Comparison of ENCODE assay signal across 26 mouse cellular contexts in the genomic region with DNA sequence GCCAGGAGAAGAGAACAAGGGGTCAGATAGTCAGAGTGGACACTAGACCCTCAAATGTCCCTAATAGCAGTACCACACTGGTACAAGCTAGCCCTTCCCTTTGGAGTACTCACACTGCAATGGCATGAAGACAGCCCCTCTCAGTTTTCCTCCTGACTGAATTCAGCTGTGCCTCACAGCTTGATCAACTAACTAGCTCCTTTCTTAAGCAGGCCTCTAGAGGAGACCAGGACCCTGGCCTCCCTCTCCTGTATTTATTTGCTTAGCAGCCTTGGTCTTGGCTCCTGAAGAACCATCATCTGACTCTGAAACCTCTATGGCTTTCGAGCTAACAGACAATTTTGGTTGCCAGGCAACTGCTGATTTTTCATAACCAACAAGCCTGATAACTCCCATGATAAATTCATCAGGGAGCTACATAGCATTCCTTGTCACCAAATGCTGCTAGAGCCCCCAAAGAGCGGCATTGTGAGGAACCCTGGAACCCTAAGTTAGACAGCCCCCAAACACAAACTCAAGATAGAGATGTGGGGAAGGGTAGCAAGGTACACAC.
DNase-seq lines count a peak whose midpoint lies in the region; ATAC-seq and TF ChIP-seq lines count a peak whose summit lies in the region.
"Had no signal": no experiment of that assay in that cellular context is flagged by ENCODE, and none has a peak within 500 bp of the region (broad histone marks: within the 10 kb centered on the region; RNA-seq: fewer than 3 reads in every experiment).

No protein-coding gene starts in this region.

- no peak overlapping the region for H3K9ac ChIP-seq in forebrain, embryonic 14.5 days (ENCODE audit: low read length)
- H3K9ac ChIP-seq in forebrain, embryonic 12.5 days, result no peak overlapping the region
- H3K9ac ChIP-seq in hindbrain, postnatal 0 days (replicated peaks; ENCODE audit: low read length), result no peak overlapping the region
- no peak overlapping the region for H3K9ac ChIP-seq in hindbrain, embryonic 16.5 days (ENCODE audit: low read depth, low read length)
- no peak overlapping the region for H3K9ac ChIP-seq in midbrain, embryonic 16.5 days (ENCODE audit: low read depth, low read length)
- H3K9ac ChIP-seq in intestine, embryonic 16.5 days (ENCODE audit: low read depth, low read length), result no peak overlapping the region
- H3K9ac ChIP-seq: embryonic facial prominence, embryonic 12.5 days; heart, embryonic 15.5 days; hindbrain, embryonic 14.5 days; intestine, embryonic 15.5 days; limb, embryonic 13.5 days; lung, embryonic 15.5 days; midbrain, embryonic 12.5 days; stomach, embryonic 15.5 days had no signal

- H3K4me3 ChIP-seq in forebrain, embryonic 14.5 days (ENCODE audit: low read depth, low read length), result no peak overlapping the region
- no peak overlapping the region for H3K4me3 ChIP-seq in forebrain, embryonic 12.5 days (replicated peaks)
- no peak overlapping the region for H3K4me3 ChIP-seq in hindbrain, postnatal 0 days (ENCODE audit: low read length)
- no peak overlapping the region for H3K4me3 ChIP-seq in hindbrain, embryonic 16.5 days (ENCODE audit: low read length)
- no peak overlapping the region for H3K4me3 ChIP-seq in midbrain, embryonic 16.5 days (ENCODE audit: low read depth, low read length)
- no peak overlapping the region for H3K4me3 ChIP-seq in midbrain, embryonic 10.5 days
- no peak overlapping the region for H3K4me3 ChIP-seq in intestine, embryonic 16.5 days (ENCODE audit: low read length)
- H3K4me3 ChIP-seq: embryonic facial prominence, embryonic 12.5 days; heart, embryonic 15.5 days; intestine, embryonic 15.5 days; limb, embryonic 13.5 days; lung, embryonic 15.5 days; midbrain, embryonic 12.5 days; stomach, embryonic 15.5 days had no signal

- WGBS in forebrain, embryonic 14.5 days, result 70% methylated on average over 2 of the region's 2 CpGs
- 81% methylated on average over 2 of the region's 2 CpGs for WGBS in forebrain, embryonic 12.5 days
- WGBS in hindbrain, postnatal 0 days, result 46% methylated on average over 2 of the region's 2 CpGs
- 58% methylated on average over 2 of the region's 2 CpGs for WGBS in hindbrain, embryonic 16.5 days
- WGBS in midbrain, embryonic 16.5 days, result 65% methylated on average over 2 of the region's 2 CpGs
- WGBS in midbrain, embryonic 10.5 days, result 76% methylated on average over 2 of the region's 2 CpGs
- 61% methylated on average over 2 of the region's 2 CpGs for WGBS in intestine, embryonic 16.5 days

- no peaks in the 10 kb centered on the region for H3K27me3 ChIP-seq in forebrain, embryonic 14.5 days (replicated peaks; ENCODE audit: control insufficient read depth, insufficient read depth, low read length)
- H3K27me3 ChIP-seq in forebrain, embryonic 12.5 days, result no peaks in the 10 kb centered on the region
- no peaks in the 10 kb centered on the region for H3K27me3 ChIP-seq in hindbrain, postnatal 0 days (ENCODE audit: insufficient read depth, low read length)
- H3K27me3 ChIP-seq in hindbrain, embryonic 16.5 days (replicated peaks; ENCODE audit: control insufficient read depth, insufficient read depth, low read length), result no peaks in the 10 kb centered on the region; the same call in 1 of the 2 replicates
- no peaks in the 10 kb centered on the region for H3K27me3 ChIP-seq in midbrain, embryonic 16.5 days (ENCODE audit: control insufficient read depth, insufficient read depth, low read depth, low read length)
- H3K27me3 ChIP-seq in midbrain, embryonic 10.5 days (ENCODE audit: low read depth, poor library complexity, severe bottlenecking), result no peaks in the 10 kb centered on the region
- H3K27me3 ChIP-seq in intestine, embryonic 16.5 days (replicated peaks; ENCODE audit: control insufficient read depth, insufficient read depth, low read length), result no peaks in the 10 kb centered on the region
- H3K27me3 ChIP-seq: CH12.LX; embryonic facial prominence, embryonic 12.5 days; heart, embryonic 15.5 days; intestine, embryonic 15.5 days; limb, embryonic 13.5 days; lung, embryonic 15.5 days; midbrain, embryonic 12.5 days; stomach, embryonic 15.5 days had no signal

- no peak overlapping the region for H3K27ac ChIP-seq in forebrain, embryonic 14.5 days (ENCODE audit: low read depth, low read length)
- H3K27ac ChIP-seq in forebrain, embryonic 12.5 days, result no peak overlapping the region
- H3K27ac ChIP-seq in hindbrain, postnatal 0 days, result no peak overlapping the region
- no peak overlapping the region for H3K27ac ChIP-seq in hindbrain, embryonic 16.5 days (ENCODE audit: low read depth, low read length)
- peak overlapping the region; percentile 60; the same call in 1 of the 2 replicates for H3K27ac ChIP-seq in midbrain, embryonic 16.5 days (ENCODE audit: low read length)
- no peak overlapping the region for H3K27ac ChIP-seq in midbrain, embryonic 10.5 days (replicated peaks)
- no peak overlapping the region for H3K27ac ChIP-seq in intestine, embryonic 16.5 days (ENCODE audit: low read length)
- H3K27ac ChIP-seq: embryonic facial prominence, embryonic 12.5 days; heart, embryonic 15.5 days; hindbrain, embryonic 14.5 days; intestine, embryonic 15.5 days; kidney, postnatal 0 days; limb, embryonic 13.5 days; lung, embryonic 15.5 days; midbrain, embryonic 12.5 days; stomach, embryonic 15.5 days had no signal

- no peaks in the 10 kb centered on the region for H3K36me3 ChIP-seq in forebrain, embryonic 14.5 days (ENCODE audit: control insufficient read depth, insufficient read depth, low read length)
- no peaks in the 10 kb centered on the region for H3K36me3 ChIP-seq in forebrain, embryonic 12.5 days (replicated peaks)
- no peaks in the 10 kb centered on the region for H3K36me3 ChIP-seq in hindbrain, postnatal 0 days (ENCODE audit: insufficient read depth, low read length)
- H3K36me3 ChIP-seq in hindbrain, embryonic 16.5 days (ENCODE audit: control insufficient read depth, insufficient read depth, low read length), result no peaks in the 10 kb centered on the region
- H3K36me3 ChIP-seq in midbrain, embryonic 16.5 days (ENCODE audit: control insufficient read depth, insufficient read depth, low read length), result no peaks in the 10 kb centered on the region
- no peaks in the 10 kb centered on the region for H3K36me3 ChIP-seq in midbrain, embryonic 10.5 days
- H3K36me3 ChIP-seq in intestine, embryonic 16.5 days (ENCODE audit: control insufficient read depth, insufficient read depth, low read length), result no peaks in the 10 kb centered on the region
- H3K36me3 ChIP-seq: embryonic facial prominence, embryonic 12.5 days; heart, embryonic 15.5 days; intestine, embryonic 15.5 days; limb, embryonic 13.5 days; lung, embryonic 15.5 days; midbrain, embryonic 12.5 days; stomach, embryonic 15.5 days had no signal

- no peak for ATAC-seq in forebrain, embryonic 14.5 days
- ATAC-seq in forebrain, embryonic 12.5 days (ENCODE audit: low FRiP score), result no peak
- no peak for ATAC-seq in hindbrain, postnatal 0 days
- no peak for ATAC-seq in hindbrain, embryonic 16.5 days
- ATAC-seq in midbrain, embryonic 16.5 days, result no peak
- no peak for ATAC-seq in intestine, embryonic 16.5 days
- ATAC-seq: intestine, embryonic 15.5 days had no signal

- no peaks in the 10 kb centered on the region for H3K9me3 ChIP-seq in forebrain, embryonic 14.5 days (replicated peaks; ENCODE audit: control insufficient read depth, low read length)
- no peaks in the 10 kb centered on the region for H3K9me3 ChIP-seq in forebrain, embryonic 12.5 days
- H3K9me3 ChIP-seq in hindbrain, postnatal 0 days (ENCODE audit: low read length), result no peaks in the 10 kb centered on the region
- no peaks in the 10 kb centered on the region for H3K9me3 ChIP-seq in hindbrain, embryonic 16.5 days (ENCODE audit: control insufficient read depth, low read length)
- H3K9me3 ChIP-seq in midbrain, embryonic 16.5 days (replicated peaks; ENCODE audit: control insufficient read depth, low read length, poor library complexity, severe bottlenecking), result no peaks in the 10 kb centered on the region
- H3K9me3 ChIP-seq in midbrain, embryonic 10.5 days (replicated peaks), result no peaks in the 10 kb centered on the region
- H3K9me3 ChIP-seq in intestine, embryonic 16.5 days (ENCODE audit: control insufficient read depth, low read length), result no peaks in the 10 kb centered on the region
- H3K9me3 ChIP-seq: embryonic facial prominence, embryonic 12.5 days; heart, embryonic 15.5 days; intestine, embryonic 15.5 days; limb, embryonic 13.5 days; lung, embryonic 15.5 days; midbrain, embryonic 12.5 days; stomach, embryonic 15.5 days had no signal

- no peak for TF ChIP-seq CTCF in hindbrain, postnatal 0 days (IDR thresholded peaks at IDR 0.05; ENCODE audit: low read depth)

- H3K4me1 ChIP-seq in forebrain, embryonic 14.5 days (ENCODE audit: control insufficient read depth, insufficient read depth, low read length), result no peaks in the 10 kb centered on the region
- no peaks in the 10 kb centered on the region for H3K4me1 ChIP-seq in forebrain, embryonic 12.5 days
- H3K4me1 ChIP-seq in hindbrain, postnatal 0 days (ENCODE audit: insufficient read depth, low read length), result peaks cover 15% of the 10 kb centered on the region
- H3K4me1 ChIP-seq in hindbrain, embryonic 16.5 days (ENCODE audit: control insufficient read depth, insufficient read depth, low read depth, low read length), result peaks cover 6% of the 10 kb centered on the region
- peaks cover 5% of the 10 kb centered on the region; the same call in 1 of the 2 replicates for H3K4me1 ChIP-seq in midbrain, embryonic 16.5 days (ENCODE audit: control insufficient read depth, insufficient read depth, low read length)
- no peaks in the 10 kb centered on the region for H3K4me1 ChIP-seq in midbrain, embryonic 10.5 days
- no peaks in the 10 kb centered on the region for H3K4me1 ChIP-seq in intestine, embryonic 16.5 days (ENCODE audit: control insufficient read depth, insufficient read depth, low read length)
- H3K4me1 ChIP-seq: embryonic facial prominence, embryonic 12.5 days; heart, embryonic 15.5 days; intestine, embryonic 15.5 days; limb, embryonic 13.5 days; lung, embryonic 15.5 days; midbrain, embryonic 12.5 days; stomach, embryonic 15.5 days had no signal

- H3K4me2 ChIP-seq in forebrain, embryonic 14.5 days (ENCODE audit: low read length), result no peak overlapping the region
- H3K4me2 ChIP-seq in forebrain, embryonic 12.5 days, result no peak overlapping the region
- H3K4me2 ChIP-seq in hindbrain, postnatal 0 days (ENCODE audit: low read depth, low read length), result no peak overlapping the region
- no peak overlapping the region for H3K4me2 ChIP-seq in hindbrain, embryonic 16.5 days (ENCODE audit: low read length)
- H3K4me2 ChIP-seq in midbrain, embryonic 16.5 days (ENCODE audit: low read length), result no peak overlapping the region
- no peak overlapping the region for H3K4me2 ChIP-seq in intestine, embryonic 16.5 days (ENCODE audit: low read depth, low read length)
- H3K4me2 ChIP-seq: embryonic facial prominence, embryonic 12.5 days; heart, embryonic 15.5 days; hindbrain, embryonic 14.5 days; intestine, embryonic 15.5 days; limb, embryonic 13.5 days; liver, embryonic 11.5 days; lung, embryonic 15.5 days; midbrain, embryonic 12.5 days; stomach, embryonic 15.5 days had no signal

- DNase-seq in forebrain, embryonic 14.5 days (ENCODE audit: low spot score), result peak; percentile 37
- DNase-seq in hindbrain, postnatal 0 days (ENCODE audit: low spot score), result peak; percentile 64
- no peak for DNase-seq in midbrain, embryonic 10.5 days (ENCODE audit: low spot score)
- DNase-seq: adrenal gland, adult 8-10 months; cerebellum, adult 11 months; cerebellum, adult 9-10 months; embryo, embryonic 11 days; gastrocnemius, postnatal 10 days; heart, postnatal 4 days; kidney, adult 8-10 months; right cerebral cortex, postnatal 25 days had no signal
